Mouse (Mus musculus) adrenal gland, postnatal 25 days (tissue): Measurements from ENCODE around the gene Mogs. TPM values are rescaled to one million over a fixed set of nuclear protein-coding genes. Genes with fewer than 3 reads are reported as not detected.
"Not testable (repeated sequence)": the region's sequence is repeated elsewhere in the genome, so short reads cannot be mapped to it uniquely, and the experiment has no call there.

Experiments
- DNase-seq: peaks from one replicate; pipeline ENCODE4 v3.0.0; 2021; ENCODE audit warnings: mixed read lengths
- microRNA-seq, 2 experiments: library from miRNA; unstranded; fragments of <30 nt; microRNA quantifications; one replicate each; pipeline ENCODE4 v1.2.0; 2021
- total RNA-seq: library from RNA; stranded (reverse); gene quantifications from 2 replicates; pipeline ENCODE4 v1.2.3, GENCODE M21; 2021

Mogs gene
- total RNA-seq, 1 experiment from 2014 or later: 82.2 TPM

- no peak for DNase-seq
Observed at GRCm38 (mm10) chr6:83151721-83152120, 36.4 kb downstream of the Mogs start.

- DNase-seq: no peak
Observed at GRCm38 (mm10) chr6:83153038-83153437, 37.7 kb downstream of the Mogs start.

GRCm38 (mm10) chr6:83153485-83153884, 38.2 kb downstream of the Mogs start:
- DNase-seq: no peak

GRCm38 (mm10) chr6:83155552-83156238, 40.4 kb downstream of the Mogs start:
- DNase-seq: no peak

- peak; percentile 65 for DNase-seq
Observed at GRCm38 (mm10) chr6:83156259-83156684, 41.0 kb downstream of the Mogs start, which contains the start of the genes Wdr54 and 1700003E16Rik. Gene Wdr54 (minus strand): TSS chr6:83156397. Gene 1700003E16Rik (plus strand): TSS chr6:83156404.

GRCm38 (mm10) chr6:83159456-83159855, 44.2 kb downstream of the Mogs start:
- DNase-seq: not testable (repeated sequence)

- no peak for DNase-seq
Observed at GRCm38 (mm10) chr6:83161442-83161841, 46.1 kb downstream of the Mogs start.

- DNase-seq: peak; percentile 49
Observed at GRCm38 (mm10) chr6:83161921-83162641, 46.8 kb downstream of the Mogs start.

- peak; percentile 67 for DNase-seq
Observed at GRCm38 (mm10) chr6:83162701-83163100, 47.4 kb downstream of the Mogs start.

GRCm38 (mm10) chr6:83165026-83165606, 49.8 kb downstream of the Mogs start:
- no peak for DNase-seq

GRCm38 (mm10) chr6:83165607-83166242, 50.4 kb downstream of the Mogs start, which contains the start of gene Dctn1:
Gene Dctn1 (plus strand): TSS chr6:83165920.
- peak; percentile 95 for DNase-seq

- DNase-seq: no peak
Observed at GRCm38 (mm10) chr6:83166243-83166630, 50.9 kb downstream of the Mogs start.

Small RNA genes lying within 50 kb of the gene (microRNA-seq; reads per million reads assigned to microRNA genes)
- gene Mir3470a: 0 reads per million in 2 experiments

Other genes with a start within 250 kb of the Mogs start
- 1.00 and 1.4 TPM in 2 replicates for gene Sema4f, start 175.7 kb upstream of the Mogs start, total RNA-seq
- gene M1ap, start 168.6 kb upstream of the Mogs start, total RNA-seq: not detected in 2 replicates
- 10.1 and 15.9 TPM in 2 replicates for gene Dok1, start 82.0 kb upstream of the Mogs start, total RNA-seq
- gene Loxl3, start 81.3 kb upstream of the Mogs start, total RNA-seq: 2.3 and 2.5 TPM in 2 replicates
- gene Aup1, start 61.0 kb upstream of the Mogs start, total RNA-seq: 214 TPM in 2 replicates
- 59.1 and 70.1 TPM in 2 replicates for gene Htra2, start 60.2 kb upstream of the Mogs start, total RNA-seq
- gene Dqx1, start 57.7 kb upstream of the Mogs start, total RNA-seq: 4.0 and 4.4 TPM in 2 replicates
- 14.0 and 14.2 TPM in 2 replicates for gene Tlx2, start 45.2 kb upstream of the Mogs start, total RNA-seq
- 61.8 and 64.2 TPM in 2 replicates for gene Pcgf1, start 37.6 kb upstream of the Mogs start, total RNA-seq
- gene Lbx2, start 29.1 kb upstream of the Mogs start, total RNA-seq: 11.6 and 22.8 TPM in 2 replicates
- 10.3 and 10.4 TPM in 2 replicates for gene Ccdc142, start 13.9 kb upstream of the Mogs start, total RNA-seq
- gene Gm42688, start 13.9 kb upstream of the Mogs start, total RNA-seq: 10.6 and 12.1 TPM in 2 replicates
- 92.9 and 112 TPM in 2 replicates for gene Mrpl53, start 6.5 kb upstream of the Mogs start, total RNA-seq
- 92.3 and 118 TPM in 2 replicates for gene Wbp1, start 6.1 kb downstream of the Mogs start, total RNA-seq
- 24.3 and 31.3 TPM in 2 replicates for gene Ino80b, start 9.9 kb downstream of the Mogs start, total RNA-seq
- 17.6 and 22.6 TPM in 2 replicates for gene Rtkn, start 20.0 kb downstream of the Mogs start, total RNA-seq
- gene Wdr54, start 40.9 kb downstream of the Mogs start, total RNA-seq: 1.2 and 5.1 TPM in 2 replicates
- gene 1700003E16Rik, start 40.9 kb downstream of the Mogs start, total RNA-seq: 0.61 and 1.2 TPM in 2 replicates
- gene Dctn1, start 50.4 kb downstream of the Mogs start, total RNA-seq: 138 and 172 TPM in 2 replicates
- 0.12 TPM in 1 of 2 replicates, not detected in the other for gene Slc4a5, start 104.3 kb downstream of the Mogs start, total RNA-seq
- gene Mthfd2, start 210.4 kb downstream of the Mogs start, total RNA-seq: 29.2 and 47.6 TPM in 2 replicates
- gene Mob1a, start 210.5 kb downstream of the Mogs start, total RNA-seq: 81.3 and 81.9 TPM in 2 replicates
- gene Bola3, start 233.7 kb downstream of the Mogs start, total RNA-seq: 193 and 211 TPM in 2 replicates